Mouse (Mus musculus): Measurements from ENCODE around the gene Ptk7.

Ptk7 gene

DNA sequence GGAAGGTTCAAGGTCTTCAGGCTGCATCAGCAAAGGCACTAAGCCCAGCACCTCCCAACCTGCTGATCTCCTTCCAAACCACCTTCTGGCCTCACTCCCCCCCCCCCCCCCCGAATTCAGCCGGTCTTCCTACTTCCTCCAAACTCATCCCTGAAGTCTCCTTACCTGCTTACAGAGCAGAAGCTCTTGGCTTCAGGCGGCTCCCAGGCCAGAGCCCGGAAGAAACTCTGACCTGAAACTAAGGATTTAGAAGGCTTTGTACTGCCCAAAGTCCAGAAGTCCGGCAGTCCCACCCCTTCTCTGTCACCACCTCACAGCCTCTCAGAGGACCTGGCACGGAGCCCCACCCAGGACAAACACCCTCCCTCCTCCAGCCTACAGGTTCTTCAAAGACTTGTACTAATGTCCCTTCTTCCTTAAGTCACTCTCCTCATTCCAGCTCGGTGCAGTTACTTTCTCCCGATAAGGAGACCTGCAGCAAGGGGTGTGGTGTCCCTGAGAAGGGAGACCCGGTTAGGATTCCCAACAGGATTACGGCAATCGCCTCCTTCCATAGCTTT lies 15.7 kb upstream of the Ptk7 start:
- DNase-seq (ENCODE audit: low spot score in 2 of 2): no peak

DNA sequence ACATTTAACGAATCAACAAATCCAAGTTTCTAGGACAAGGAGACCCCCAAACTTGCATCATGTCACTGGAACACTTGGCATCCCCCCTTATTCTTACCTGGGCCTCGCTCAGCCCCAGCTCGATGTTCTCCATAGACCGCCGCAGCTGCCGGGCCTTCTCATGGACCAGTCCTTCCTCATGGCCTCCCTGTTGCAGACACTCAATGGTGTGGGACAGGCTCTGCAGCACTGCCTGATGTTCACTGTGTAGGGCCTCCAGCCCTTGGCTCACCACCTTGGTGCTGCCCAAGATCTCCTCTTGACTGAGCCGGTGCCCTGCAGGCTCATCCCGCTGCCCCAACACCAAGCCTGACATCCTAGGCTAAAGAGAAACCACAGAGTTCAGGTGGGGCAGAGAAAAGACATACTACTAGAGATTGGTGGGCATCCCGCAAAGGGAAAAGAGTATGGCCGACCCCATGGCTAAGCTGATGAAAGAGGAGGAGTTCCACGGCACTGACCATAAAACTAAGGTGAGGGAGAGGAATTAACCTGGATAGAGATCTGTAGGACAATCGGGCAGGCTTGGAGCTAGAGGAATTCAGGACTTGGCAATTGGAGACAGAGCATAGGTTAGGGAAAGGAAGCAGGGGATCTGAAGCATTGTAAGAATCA lies 15.0 kb upstream of the Ptk7 start:
- no peak for DNase-seq (ENCODE audit: low spot score in 2 of 2)

DNA sequence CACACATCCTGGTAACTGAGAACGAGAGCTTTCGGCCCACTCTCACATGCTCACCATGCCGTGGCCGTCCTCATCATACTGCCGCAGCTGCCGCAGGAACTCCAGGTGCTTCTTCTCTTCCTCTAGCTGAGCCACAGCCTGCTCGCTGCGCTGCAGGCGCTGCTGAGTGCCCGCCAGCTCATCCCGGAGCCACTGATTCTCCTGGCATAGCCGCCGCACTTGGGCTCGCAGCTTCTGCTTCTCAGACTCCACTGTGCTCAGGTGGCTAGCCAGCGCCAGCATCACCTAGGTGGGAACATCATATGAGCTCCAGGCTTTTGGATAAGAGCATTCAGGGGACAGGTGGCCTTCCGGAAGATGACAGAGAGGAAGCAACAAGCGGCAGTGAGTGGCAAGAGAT lies 12.8 kb upstream of the Ptk7 start:
- no peak for DNase-seq (ENCODE audit: low spot score in 2 of 2)

DNA sequence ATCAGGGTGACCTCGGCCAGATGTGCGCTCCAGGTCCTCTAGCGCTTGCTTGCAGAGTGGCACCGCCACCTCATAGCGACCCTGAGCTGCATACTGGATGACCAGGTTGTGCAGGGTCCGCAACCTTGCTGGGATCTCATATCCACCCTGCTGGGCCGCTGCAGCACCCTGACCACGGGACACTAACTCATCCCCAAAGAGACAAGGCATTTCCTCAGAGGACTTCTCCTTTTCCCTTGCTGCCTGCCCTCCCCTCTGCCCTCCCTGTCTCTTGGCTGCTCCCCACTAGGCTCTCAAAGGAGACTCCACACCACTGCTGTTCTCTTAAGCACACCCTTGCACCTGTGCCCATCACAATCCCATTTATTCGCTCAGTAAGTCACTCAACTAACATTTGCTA lies 10.6 kb upstream of the Ptk7 start:
- DNase-seq (ENCODE audit: low spot score in 2 of 2): no peak

DNA sequence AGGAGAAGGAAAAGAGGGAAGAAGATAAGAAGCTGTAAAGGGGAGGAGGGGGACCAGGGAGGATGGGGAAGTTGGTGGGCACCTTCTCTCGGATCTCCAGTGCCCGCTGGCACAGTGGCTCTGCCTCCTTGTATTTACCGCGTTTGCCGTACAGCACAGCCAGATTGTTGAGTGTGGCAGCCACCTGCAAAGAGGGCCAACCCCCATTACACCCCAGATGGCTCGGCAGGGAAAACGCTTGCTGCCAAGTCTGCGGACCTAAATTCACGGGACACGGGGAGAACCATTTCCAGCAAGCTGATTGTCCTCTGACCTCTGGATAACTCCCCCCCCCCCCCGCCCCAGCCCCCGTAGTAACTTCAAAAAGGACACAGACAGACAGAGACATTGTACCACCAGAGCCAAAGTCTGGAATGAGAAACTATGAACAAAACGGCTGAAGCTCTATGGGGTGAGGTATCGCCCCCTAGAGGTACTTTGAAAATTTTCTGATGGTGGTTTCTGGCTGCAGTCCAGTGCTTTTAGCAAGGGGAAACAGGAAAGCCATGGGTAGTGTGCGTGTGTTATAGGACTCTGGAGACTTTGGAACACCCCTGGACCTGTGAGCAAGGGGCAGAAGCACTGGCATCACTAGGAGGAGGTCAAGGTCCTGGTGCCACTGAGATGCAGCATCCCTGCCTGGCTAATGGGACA lies 7.7 kb upstream of the Ptk7 start:
- DNase-seq (ENCODE audit: low spot score in 2 of 2): peak in 1 of 2 experiments; percentile 41

DNA sequence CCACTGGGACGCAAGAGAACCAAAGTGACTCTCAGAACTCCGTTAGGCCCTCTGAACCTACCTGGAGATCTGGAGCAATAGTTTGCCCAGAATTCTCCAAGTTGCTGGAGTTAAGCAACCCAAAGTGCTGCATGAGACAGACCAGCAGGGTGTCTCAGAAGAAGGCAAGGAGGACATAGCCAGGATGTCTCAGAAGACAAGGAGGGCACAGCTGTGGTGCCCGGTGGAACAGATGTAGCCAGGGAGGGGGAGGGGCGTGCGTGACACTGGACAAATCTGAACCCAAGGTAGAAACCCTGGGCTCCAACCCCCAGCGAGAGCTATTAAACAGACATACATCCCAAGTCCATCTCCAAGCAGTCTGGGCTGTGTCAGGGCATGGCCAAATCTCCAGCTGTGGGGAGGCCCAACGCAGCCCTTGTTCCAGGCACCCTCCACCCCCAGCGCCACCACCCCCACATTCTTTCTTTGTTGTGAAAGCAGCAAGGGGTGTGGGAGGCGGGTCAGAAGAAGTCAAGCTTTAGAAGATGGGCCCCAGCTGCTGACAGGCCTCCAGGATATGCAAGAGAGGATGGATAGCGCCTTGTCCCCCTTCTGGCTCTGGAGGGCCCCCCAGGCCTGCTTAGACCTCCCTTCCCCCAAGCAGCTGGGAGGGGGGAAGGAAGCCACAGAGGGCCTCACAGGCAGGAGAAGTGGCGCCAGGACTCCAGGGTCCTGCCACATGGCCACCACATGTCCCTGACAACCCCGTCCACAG lies 559 bp upstream of the Ptk7 start:
- peak; percentile 19 to 22 for DNase-seq (ENCODE audit: low spot score in 2 of 2)

DNA sequence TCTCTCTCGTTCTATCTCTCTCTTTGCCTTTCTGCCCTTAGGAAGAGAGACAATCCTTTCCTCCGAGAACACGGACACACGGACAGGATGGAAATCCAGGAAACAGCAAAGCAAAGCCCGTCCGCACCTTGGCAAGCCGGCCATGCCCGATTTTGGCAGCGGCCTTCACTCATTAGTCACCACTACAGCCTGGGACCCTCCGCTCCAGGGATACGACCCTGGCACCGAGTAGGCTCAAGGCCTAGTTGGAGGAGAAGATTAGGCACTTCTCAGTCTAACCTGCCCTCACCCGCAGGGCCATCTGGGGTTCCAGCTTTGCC lies 873 bp downstream of the Ptk7 start:
- DNase-seq (ENCODE audit: low spot score in 2 of 2): no peak

DNA sequence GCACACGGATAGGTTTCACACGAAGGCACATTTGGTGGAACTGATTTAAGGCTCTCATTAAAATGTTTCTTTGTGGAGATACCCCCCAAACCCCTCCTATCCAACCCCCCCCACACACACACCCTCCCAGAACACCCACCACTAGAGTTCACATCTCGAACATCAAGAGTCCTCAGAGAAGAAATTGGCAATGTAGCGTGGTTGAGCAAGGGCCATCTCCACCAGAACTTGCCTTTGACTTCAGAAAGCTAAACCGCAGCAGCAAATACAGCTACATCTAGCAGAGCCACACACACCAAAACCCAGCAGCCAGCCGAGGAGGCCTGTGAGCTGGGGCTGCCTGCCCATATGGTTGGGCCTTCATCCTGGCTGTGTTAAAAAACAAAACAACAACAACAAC lies 1.9 kb downstream of the Ptk7 start:
- no peak for DNase-seq (ENCODE audit: low spot score in 2 of 2)

DNA sequence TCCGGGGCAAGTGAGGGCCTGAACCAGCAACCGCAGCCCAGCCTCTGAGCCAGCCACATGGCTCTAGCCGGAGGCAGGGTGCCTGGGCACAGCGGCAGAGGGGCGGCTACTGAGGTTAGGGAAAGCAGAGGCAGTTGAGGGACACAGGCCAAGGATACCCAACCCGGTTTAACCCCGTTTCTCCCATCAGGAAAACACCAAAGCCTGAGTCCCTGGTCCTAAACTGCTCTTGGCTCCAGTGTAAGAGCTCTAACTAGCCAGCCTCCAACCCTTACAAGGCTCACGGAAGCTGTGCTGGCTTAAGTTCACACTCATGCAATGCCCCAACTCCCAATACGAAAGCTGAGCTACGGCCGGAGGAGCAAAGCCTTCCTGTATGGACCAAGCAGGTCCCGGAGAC lies 4.7 kb downstream of the Ptk7 start:
- DNase-seq (ENCODE audit: low spot score in 2 of 2): no peak

DNA sequence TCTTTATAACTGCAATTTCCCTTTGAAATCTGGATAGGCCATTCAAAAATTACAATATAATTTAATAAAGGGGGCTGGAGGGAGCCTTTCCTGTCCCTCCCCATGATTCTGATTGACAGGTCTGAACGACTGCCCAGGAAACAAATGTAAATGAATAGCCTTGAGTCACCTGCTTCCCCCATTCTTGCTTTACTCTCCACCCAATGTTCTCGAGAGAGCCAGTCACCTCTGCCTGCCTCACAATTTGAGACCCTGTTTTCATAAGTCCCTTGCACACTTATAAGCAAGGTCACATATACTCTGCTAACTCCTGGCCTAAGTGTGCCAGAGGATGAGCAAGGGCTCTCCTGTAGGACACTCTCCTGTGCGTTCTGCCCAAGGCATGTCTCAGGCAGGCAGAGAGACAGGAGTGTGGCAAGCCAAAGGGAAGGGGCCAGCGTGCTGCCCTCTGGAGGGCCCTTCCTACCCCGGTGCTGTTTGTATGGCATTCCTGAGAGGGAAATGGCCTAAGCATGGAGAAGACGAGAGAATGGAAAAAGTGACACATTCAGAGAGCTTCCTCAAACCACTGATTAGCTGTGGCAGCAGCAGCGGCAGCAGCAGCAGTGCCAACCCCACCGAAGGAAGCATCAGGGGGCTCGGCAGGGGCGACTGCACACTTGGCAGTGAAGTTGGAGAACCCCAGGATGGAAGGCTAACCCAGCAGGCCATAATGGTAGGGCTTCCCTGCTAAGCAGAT lies 5.3 kb downstream of the Ptk7 start:
- no peak for DNase-seq (ENCODE audit: low spot score in 2 of 2)

DNA sequence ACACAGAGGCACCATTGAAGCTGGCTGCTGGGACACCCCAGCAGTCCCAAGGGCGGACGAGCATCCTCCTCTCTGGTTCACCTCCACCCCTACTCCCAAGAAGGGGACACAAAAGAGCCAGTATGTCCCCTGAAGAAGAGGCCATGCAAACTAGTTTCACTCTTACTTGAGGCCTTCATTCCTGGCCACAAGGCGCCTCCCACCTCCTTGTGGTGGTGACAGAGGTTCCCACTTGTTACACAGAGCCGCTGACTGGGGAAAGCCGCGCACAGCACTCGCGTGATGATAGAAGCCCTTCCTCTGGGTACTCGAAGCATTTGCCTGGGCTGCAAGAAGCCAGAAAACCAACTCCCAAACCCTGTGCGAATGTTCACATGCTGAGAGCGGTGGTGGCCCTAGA lies 7.0 kb downstream of the Ptk7 start:
- DNase-seq (ENCODE audit: low spot score in 2 of 2): no peak

DNA sequence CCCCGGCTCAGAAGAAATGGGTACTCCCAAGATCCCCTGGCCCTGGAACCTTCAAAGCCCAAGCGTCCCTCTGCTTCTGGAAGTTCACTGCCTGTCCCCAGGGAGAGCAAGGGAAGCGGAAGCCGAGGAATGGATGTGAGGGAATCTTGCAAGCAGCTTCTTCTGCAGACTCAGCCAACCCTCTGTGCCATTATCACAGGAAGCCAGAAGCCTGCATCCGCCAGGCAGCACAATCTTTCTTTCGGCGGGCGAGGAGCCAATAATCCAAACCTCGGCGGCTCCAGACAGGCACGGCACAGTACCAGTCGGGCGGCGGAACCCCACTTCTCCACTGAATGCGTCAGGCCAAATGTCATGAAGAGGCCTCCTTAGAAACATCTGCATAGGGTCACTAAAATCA lies 8.0 kb downstream of the Ptk7 start:
- DNase-seq (ENCODE audit: low spot score in 2 of 2): no peak

DNA sequence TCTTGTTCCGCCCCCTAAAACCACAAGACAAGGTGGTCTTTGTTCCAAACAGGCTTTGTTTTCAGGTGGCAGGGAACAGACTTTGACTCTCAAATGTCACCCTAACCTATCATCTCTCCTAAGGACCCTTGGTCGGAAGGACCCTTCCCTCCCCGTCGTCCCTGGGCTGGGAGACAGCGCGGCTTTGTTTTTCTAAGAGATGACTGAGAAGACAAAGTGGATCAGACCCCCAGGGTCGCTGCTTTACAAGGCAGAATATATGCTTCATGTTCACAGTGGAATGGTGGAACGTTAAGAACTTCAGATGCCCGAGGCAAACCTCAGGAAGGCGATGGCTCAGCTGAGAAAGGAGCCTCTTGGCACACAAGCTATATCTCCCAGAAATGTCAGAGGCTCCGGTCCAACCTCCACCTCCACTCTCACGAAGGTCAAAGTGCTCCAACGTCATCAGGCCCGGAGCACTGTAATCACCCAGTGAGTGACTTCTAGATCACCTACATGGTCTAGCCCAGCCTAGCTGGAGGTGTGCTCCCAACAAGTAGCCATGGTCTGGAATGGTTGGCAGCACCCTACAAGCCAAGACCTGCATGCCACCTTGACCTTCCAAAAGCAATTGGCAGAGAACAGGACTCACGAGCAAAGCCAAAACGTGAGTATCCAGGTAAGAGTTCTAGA lies 9.5 kb downstream of the Ptk7 start:
- DNase-seq (ENCODE audit: low spot score in 2 of 2): no peak

DNA sequence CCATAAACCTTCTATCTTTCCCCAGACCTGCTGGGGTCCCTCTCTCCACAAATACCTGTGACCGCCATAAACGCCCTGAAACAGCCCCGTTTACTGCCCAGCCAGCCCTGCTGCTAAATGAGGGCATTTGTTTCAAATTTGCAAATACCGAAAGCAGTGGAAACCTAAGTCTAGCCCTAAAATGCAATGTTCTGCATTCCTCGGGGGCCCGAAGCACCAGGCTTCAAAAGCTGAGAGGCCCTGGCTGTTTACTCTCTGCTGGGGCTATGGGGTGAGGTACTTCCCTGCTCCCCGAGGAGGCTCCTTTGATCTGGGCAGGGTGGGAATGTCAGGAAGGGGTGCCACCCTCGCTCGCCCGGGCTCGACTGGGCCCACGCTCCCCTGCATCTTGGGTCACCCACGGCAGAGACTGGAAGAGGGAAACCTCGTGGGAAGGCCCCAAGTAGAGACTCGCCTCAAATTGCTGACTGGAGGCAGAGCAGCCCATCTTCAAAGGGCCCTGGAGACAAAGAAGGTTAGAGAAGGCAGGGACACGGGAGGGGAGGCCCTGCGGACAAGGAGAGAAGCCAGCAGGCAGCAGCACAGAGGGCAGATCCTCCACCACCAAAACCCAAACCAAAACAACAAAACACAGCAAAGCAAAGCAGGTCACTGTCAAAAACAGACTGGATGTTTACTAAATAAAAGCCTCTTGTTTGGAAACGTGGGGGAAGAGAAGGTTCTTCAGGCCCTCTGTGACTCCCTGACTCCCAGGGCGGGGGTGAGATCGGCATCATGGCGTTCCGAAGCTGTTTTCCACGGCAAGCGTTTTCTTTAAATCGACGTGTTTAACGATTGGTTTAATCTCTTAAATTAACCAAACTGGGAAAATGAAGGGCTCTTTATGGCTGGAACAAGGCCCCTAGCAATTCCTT lies 10.3 kb downstream of the Ptk7 start:
- no peak for DNase-seq (ENCODE audit: low spot score in 2 of 2)

DNA sequence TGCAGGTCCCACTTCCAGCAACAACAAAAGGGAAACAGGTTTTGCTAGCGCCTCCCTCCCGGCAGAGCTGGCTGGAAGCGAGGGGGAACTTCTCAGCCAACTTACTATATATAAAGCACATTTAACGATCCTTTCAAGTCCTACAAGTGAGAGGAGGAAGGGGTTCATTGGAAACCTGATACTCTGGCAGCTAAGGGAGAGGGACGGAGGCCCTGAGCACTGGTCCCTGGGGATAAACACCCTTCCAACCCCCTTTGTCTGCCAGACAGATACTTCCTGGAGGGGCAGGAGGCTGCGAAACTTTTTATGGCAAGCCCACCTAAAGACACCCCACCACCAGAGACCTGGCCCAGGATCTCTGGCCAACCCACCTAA lies 10.9 kb downstream of the Ptk7 start:
- no peak for DNase-seq (ENCODE audit: low spot score in 2 of 2)

DNA sequence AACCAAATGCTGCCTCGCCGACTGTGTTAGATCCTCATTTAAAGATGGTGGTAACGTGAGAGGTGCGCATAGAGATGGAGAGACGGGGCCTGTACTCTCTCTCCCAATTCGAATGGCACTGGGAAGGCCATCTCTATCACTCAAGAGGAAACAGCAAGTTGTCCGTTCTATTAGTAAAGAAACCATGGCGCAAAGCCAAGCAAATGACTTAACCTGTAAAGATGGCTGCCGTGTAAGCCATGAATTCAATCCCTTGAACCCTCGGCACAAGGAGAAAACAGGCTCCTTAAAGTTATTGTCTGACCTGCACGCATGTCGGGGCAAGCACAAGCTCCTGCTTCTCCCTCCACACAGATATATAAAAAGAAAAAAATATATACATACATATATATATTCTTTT lies 11.5 kb downstream of the Ptk7 start:
- no peak for DNase-seq (ENCODE audit: low spot score in 2 of 2)

DNA sequence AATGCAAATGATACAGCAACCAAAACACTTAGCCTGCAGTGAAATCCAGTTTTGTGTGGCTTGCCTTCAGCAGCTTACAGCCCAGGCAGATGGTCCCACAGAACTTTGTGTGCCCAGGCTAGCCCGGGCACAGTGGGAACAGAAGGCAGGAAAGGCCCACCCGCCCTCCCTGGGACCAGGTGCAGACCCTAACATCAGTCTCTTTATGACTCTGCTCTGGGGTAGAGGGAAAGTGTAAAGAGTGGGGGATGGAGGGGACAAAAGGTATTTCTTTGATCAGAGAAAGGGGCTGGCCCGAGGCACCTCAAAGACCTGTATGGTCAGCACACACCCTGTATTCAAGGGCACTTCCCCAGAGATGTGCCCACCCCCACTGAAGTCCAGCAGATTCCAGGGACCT lies 16.1 kb downstream of the Ptk7 start:
- no peak for DNase-seq (ENCODE audit: low spot score in 2 of 2)

DNA sequence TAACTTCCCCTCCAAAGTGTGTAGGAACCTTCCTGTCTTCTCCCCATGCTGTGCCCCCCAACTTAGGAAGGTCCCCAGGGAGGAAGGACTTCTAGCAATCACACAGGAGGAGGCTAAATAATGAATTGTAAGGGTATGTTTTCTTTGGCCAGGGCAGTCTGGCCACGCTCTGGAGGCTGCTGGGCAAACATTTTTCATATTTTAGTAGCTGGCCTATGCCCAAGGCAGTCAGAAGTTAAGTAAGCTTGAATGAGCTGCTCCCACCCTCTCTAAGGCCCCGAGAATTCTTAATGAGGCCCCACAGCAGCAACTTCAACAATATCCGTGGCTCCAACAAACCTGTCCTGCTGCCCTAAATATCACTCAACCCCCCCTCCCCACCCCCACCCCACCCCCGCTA lies 16.5 kb downstream of the Ptk7 start:
- no peak for DNase-seq (ENCODE audit: low spot score in 2 of 2)

DNA sequence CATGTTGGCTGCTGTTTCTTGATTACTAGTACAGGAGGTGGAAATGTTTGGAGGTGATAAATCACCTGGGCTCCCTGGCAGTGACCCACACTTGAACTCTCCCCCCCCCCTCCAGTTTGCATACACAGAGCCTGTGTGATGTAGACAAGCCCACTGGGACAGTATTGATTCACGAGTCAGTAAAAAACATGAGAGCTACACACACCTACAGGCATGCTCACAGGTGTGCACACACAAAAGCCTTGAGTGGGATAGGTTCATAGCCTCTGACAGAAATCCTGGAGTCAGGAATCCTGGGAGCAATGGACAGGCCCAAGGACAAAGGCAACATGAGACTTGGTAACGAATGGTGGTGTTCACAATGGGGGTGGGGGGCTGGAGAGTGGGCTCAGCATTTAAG lies 17.1 kb downstream of the Ptk7 start:
- DNase-seq (ENCODE audit: low spot score in 2 of 2): no peak

DNA sequence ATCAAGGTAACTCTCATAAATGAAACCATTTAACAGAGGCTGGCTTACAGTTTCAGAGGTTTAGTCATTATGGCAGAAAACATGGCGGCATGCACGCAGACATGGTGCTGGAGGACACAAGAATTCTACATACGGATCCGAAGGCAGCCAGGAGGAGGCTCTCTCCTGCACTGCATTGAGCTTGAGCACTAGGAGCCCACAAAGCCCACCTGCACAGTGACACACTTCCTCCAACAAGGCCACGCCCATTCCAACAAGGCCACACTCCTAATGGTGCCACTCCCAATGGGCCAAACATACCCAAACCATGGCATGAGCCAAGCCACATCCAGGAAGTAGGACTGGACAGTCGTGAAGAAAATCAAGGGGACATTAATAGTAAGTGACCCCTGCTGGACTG lies 18.0 kb downstream of the Ptk7 start:
- no peak for DNase-seq (ENCODE audit: low spot score in 2 of 2)
